Mouse (Mus musculus) adrenal gland, adult 8-10 months (tissue): ENCODE data around the gene Lrch1. TPM values are rescaled to one million over a fixed set of nuclear protein-coding genes. Genes with fewer than 3 reads are reported as not detected.
A peak's percentile ranks its signal among the peaks of the same experiment; 100 is the strongest.

Source experiments
- DNase-seq: peaks from one replicate; pipeline ENCODE4 v3.0.0; 2022
- total RNA-seq, 4 experiments: library from RNA; stranded (reverse); gene quantifications; 2 replicates each; pipeline ENCODE4 v1.2.4; 2022

The Lrch1 gene
- 10 to 100 TPM; 11.0 to 35.2 (median 19.0) TPM for total RNA-seq

- peak; percentile 74 for DNase-seq
Observed at GRCm38 (mm10) chr14:74947376-74948013, at the start of gene Lrch1. Gene Lrch1 (minus strand): TSS chr14:74947876.

- no peak for DNase-seq
Observed at GRCm38 (mm10) chr14:74997041-74997440, 49.4 kb upstream of the Lrch1 start.

DNA sequence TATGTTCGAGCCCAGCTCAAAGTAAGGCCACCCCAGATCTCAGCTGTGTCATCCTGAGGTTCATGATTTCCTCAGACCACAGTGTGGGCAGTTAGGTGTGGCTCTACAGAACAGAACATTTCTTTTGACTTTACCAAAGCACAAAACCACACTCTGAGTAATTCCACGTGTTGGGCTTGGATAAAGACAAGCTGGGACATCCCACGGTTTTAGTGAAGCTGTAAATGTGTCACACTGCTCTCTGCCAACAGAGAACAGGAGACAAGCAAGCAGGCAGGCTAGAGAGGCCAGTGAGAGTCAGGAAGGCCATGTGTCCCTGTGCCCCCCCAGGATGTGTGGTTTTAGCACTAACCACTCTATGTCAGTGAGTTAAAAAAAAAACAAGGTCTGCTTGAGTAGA is 48.9 kb upstream of the Lrch1 start:
- DNase-seq: no peak

GRCm38 (mm10) chr14:74990504-74990903 is 42.8 kb upstream of the Lrch1 start:
- DNase-seq: no peak

DNA sequence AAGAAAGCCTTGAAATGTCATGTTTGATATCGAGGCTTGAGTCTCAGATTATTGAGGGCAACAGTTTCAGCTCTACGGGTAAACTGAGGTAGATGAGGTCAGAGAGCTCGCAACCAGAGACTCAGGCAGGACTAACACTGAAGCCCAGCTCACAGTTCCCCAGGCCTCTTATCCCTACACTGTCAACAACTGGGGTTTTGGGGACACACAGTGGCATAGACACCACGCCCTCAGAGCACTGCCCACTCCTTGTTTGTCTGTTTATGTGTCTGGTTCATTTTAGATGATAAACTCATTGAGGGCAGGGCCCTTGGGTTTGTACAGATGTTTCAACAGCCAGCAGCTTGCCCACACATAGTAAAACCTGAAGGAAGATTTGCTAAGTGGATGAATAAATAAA is 42.2 kb upstream of the Lrch1 start:
- no peak for DNase-seq

GRCm38 (mm10) chr14:74989322-74989721 is 41.6 kb upstream of the Lrch1 start:
- no peak for DNase-seq

- no peak for DNase-seq
Observed at GRCm38 (mm10) chr14:74986527-74986926, 38.9 kb upstream of the Lrch1 start.

DNA sequence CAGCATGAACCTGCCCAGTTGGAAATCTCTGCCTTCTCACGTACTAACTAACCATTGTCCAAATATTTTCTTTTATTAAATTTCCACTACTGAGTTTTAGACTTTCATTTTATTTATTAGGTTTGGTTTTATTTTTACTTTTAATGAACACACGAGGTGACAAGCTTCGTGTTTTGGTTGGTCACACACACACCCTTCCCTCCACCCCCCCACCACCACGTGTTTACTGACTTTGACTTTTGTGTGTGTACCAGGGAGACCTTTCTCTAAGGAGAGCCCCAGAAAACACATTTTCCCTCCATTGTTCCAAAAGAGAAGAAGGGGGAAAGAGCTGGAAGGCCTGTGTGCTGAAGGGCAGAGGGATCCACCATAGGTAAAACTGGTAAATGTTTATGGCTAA is 38.0 kb upstream of the Lrch1 start:
- no peak for DNase-seq

GRCm38 (mm10) chr14:74984817-74985391 is 37.2 kb upstream of the Lrch1 start:
- no peak for DNase-seq

GRCm38 (mm10) chr14:74983079-74983478 is 35.4 kb upstream of the Lrch1 start:
- no peak for DNase-seq

DNA sequence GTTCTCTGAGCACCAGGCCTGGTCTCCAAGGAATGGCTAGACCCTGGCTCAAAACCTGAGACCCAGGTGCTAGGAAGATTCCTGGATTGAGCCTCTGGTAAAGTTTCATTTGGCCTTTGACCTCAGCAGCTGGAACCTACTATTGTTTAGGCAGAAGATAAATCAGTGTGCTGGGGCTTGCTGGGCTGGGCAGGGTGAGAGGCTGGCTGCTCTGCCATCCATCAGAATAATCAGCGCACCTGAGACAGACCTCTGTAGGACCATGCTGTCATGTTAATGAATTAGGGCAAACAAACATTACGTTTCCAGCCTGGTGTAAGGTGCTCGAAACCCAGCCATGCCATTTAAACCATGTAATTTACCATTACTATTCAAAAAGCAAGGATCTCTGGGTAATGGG is 33.3 kb upstream of the Lrch1 start:
- no peak for DNase-seq

DNA sequence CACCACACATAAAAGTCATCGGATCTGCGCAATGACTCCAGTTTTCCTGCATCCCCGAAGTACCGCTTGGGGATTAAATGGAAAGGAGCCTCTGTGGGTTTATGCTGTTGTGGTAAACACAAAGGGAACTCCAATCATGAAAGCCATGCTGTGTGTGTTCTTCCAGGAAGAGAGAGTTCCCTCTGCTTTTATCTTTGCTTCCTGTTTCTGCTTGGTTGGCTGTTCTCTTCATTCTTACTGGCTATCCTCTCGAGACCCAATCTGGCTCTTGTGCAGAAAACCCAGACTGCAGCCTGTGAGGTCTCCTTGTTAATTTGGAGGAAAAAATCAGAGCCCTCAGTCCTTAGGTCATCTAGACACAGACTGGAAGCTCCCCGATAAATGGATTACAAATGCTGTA is 29.3 kb upstream of the Lrch1 start:
- no peak for DNase-seq

- DNase-seq: peak; percentile 30
Observed at GRCm38 (mm10) chr14:74974136-74974651, 26.5 kb upstream of the Lrch1 start.

GRCm38 (mm10) chr14:74972687-74973086 is 25.0 kb upstream of the Lrch1 start:
- no peak for DNase-seq

GRCm38 (mm10) chr14:74972216-74972615 is 24.5 kb upstream of the Lrch1 start:
- DNase-seq: no peak

DNA sequence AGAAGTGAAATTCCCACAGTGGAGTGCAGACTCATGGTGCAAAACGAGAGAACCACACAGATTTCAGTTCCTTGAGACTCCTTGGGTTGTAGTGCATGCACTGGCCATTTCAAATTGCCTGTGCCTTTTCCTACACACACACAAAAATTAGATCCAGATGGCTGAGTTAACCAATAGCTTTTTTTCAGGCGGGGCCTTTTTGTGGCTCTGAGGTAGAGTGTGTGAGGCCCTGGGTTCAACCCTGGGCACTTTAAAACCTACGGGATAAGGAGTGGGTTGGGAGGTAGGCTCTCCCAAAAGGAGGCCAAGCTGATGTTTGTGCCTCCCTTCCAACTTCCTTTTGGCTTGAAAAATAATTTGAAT is 15.7 kb upstream of the Lrch1 start:
- no peak for DNase-seq

DNA sequence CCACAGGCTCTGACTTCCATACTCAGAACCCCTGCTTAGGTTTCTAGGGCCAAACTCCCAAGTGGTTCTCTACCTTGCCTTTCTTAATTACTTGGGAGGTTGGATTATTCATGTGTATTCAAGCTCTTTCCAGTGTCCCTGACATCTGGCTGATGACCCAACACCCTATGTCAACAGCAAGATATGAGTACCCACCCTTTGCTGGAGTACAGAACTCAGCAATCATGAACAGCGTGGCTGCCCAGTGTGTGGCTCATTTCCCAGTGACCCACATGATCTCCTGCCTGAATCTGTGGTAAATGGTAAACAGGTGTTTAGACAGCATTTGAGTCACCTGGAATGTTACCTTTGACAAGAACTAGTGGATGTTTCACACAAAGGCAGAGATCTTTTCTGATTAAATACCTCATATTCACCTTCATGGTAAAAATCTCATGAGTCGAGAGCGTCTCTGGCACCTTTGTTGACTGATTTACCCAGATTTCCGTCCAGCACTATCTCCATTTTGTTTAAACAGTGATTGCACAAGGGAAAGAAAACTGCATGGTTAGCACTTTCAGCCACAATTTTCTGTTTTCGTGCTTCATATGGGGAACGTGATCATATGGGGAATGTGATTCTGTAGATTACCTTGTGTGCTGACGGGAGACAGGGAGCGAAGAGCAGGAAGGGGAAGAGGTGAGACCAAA is 15.2 kb upstream of the Lrch1 start:
- no peak for DNase-seq

DNA sequence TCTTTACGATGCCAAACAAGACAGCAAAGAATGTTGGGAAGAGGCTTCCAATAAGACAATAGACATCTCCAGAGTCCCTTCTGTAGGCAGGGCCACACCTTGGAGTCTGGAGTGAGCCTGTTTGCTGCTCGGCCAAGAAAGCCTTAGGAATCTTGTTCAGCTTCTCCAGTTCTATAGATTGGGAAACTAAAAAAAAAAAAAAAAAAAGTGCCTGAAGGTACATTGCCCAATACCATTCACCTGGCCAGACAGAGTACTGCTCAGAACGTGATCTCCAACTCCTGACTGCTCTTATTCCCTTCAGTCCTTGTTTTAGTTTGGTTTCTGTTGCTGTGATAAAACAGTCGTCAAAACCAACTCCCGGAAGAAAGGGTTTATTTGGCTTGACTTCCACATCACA is 12.9 kb upstream of the Lrch1 start:
- DNase-seq: no peak

DNA sequence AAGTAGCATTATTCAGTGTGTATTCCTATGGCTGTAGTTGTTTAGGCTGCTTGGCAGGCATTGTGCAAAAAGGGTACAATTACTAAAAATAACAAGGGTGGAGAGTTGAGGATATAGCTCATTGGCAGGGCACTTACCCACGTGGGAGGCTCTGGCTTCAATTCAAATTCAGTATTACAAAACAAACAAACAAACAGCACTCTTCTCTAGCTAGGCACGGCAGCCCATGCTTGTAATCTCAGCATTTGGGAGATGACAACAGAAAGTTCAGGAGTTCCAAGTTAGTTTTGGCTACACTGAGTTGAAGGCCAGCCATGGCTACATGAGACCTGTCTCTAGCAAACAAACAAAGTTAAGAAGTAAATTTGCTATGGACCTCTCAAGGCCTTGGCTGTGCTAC is 9.0 kb upstream of the Lrch1 start:
- DNase-seq: no peak

DNA sequence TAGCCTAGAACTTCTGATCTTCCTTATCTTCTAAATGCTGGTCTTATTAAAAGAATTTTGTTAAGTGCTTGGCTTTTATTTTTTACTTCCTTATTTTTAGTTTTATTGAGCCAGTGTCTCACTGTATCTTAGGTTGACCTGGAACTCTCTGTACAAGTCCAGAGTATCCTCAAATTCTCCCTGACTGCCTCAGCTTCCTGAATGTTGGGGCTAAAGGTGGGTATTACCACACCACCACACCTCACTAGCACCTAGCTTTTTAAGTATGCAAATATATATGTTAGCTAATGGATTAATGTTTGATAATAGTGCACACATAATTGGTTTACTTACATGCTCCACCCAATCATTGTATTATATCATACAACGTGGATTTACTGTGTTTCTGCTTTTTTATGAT is 8.6 kb upstream of the Lrch1 start:
- DNase-seq: no peak

DNA sequence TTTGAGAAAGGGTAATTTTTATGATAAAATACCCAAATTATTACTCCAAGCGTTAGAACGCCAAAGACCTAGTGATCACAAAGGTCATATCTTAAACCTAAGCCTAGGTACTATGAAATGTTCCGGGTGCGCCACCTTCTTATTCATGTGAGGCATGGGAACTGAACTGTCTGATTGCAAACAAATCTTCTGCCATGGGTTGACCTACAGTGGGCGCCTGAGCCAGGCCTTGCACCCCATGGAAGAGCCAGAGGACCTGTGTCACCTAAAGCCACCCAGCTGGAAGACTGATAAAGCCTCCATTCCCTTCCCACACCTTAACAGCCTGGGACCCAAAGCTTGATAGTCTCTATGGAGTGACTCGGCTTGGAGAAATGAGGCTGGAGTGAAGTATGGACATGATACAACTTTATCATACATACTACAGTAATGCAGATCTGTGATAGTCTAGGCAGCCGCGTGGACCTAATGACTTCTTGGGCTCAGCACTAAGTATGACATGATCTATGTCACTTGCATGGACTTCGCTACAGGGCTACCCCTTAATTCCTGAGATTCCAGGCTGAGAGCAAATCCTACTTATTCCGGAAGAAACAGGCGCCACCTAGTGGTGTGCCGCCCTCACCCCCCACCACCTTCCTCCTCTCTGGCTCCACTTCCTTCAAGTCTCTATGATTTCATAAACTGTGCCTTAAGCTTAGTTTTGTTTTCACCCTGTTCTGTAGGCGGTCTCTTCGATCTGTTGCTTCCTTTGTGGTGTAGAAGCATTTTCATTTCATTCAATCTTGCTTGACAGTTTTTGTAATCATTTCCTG is 957 bp upstream of the Lrch1 start:
- peak; percentile 39 for DNase-seq

- DNase-seq: no peak
Observed at GRCm38 (mm10) chr14:74948014-74948396, 329 bp upstream of the Lrch1 start.

GRCm38 (mm10) chr14:74946751-74947375 is 813 bp downstream of the Lrch1 start:
- peak; percentile 76 for DNase-seq
